Mouse (Mus musculus) CH12.LX (cell line): ENCODE measurements around the gene Miga2. TPM values are rescaled to one million over a fixed set of nuclear protein-coding genes. Genes with fewer than 3 reads are reported as not detected.

Experiments used
- DNase-seq: peaks from one replicate; pipeline ENCODE4 v3.0.0-alpha.2; 2013; ENCODE audit errors: extremely low read depth
- H3K27ac ChIP-seq: 2 replicates; pipeline ENCODE4 v1.5.1; 2012; ENCODE audit warnings: low read depth, mild to moderate bottlenecking, control low read depth, moderate library complexity; ENCODE audit not compliant: insufficient read depth
- H3K27me3 ChIP-seq: replicated peaks from 2 replicates; pipeline ENCODE3; 2012; ENCODE audit warnings: inconsistent platforms
- H3K36me3 ChIP-seq, 2 experiments: replicated peaks in 1 of 2; 2 replicates each; pipeline versions ENCODE3 to v1.6.1; 2012; ENCODE audit warnings: inconsistent platforms in 1 of 2, low read length in 1 of 2, mild to moderate bottlenecking in 1 of 2, mixed read lengths in 1 of 2, moderate library complexity in 1 of 2; ENCODE audit not compliant: control insufficient read depth in 1 of 2, insufficient read depth in 1 of 2
- H3K4me1 ChIP-seq, 2 experiments: 2 replicates each; pipeline ENCODE4 v1.6.1; 2012; ENCODE audit warnings: inconsistent platforms in 1 of 2, moderate library complexity in 1 of 2; ENCODE audit not compliant: insufficient read depth in 2 of 2, control insufficient read depth in 1 of 2
- H3K4me2 ChIP-seq: 2 replicates; pipeline ENCODE4 v1.6.1; 2012; ENCODE audit warnings: low read depth, mild to moderate bottlenecking, control low read depth; ENCODE audit not compliant: poor library complexity, insufficient read depth, severe bottlenecking
- H3K4me3 ChIP-seq, 3 experiments: fragments of 150-350 bp in 1 of 3; sonication (generic) in 1 of 3; replicated peaks in 1 of 3; 2 replicates each; pipeline versions ENCODE3 to v1.5.1; 2011 to 2012; ENCODE audit warnings: low read depth in 2 of 3, low read length in 2 of 3, mild to moderate bottlenecking in 2 of 3, moderate library complexity in 2 of 3, control low read depth in 1 of 3, improper control_type of control experiment in 1 of 3, inconsistent platforms in 1 of 3, mixed read lengths in 1 of 3; ENCODE audit not compliant: poor library complexity in 1 of 3
- H3K79me2 ChIP-seq: replicated peaks from 2 replicates; pipeline ENCODE4 v1.6.1; 2012; ENCODE audit warnings: mild to moderate bottlenecking, moderate library complexity; ENCODE audit not compliant: control insufficient read depth, poor library complexity, insufficient read depth, severe bottlenecking; ENCODE audit errors: extremely low read depth
- H3K9ac ChIP-seq: 2 replicates; pipeline ENCODE4 v1.6.1; 2012; ENCODE audit warnings: low read depth, mild to moderate bottlenecking, control low read depth, moderate library complexity; ENCODE audit not compliant: insufficient read depth
- H3K9me3 ChIP-seq: replicated peaks from 2 replicates; pipeline ENCODE3; 2012; ENCODE audit warnings: low read length, inconsistent platforms, mixed read lengths
- E2F4 ChIP-seq: IDR thresholded peaks from 2 replicates; pipeline ENCODE4 v1.6.1; 2011; ENCODE audit warnings: low read depth, low read length, improper control_type of control experiment; ENCODE audit not compliant: insufficient replicate concordance
- ELF1 ChIP-seq: IDR thresholded peaks from 2 replicates; pipeline ENCODE4 v1.6.1; 2014; ENCODE audit warnings: low read depth, mild to moderate bottlenecking, inconsistent platforms, low read length, improper control_type of control experiment
- ETS1 ChIP-seq: conservative IDR thresholded peaks from 2 replicates; pipeline ENCODE4 v1.6.1; 2012; ENCODE audit warnings: low read depth, mild to moderate bottlenecking, inconsistent platforms, low read length, improper control_type of control experiment, moderate library complexity
- HCFC1 ChIP-seq: IDR thresholded peaks from 2 replicates; pipeline ENCODE4 v1.6.1; 2012; ENCODE audit warnings: low read depth, mild to moderate bottlenecking, inconsistent platforms, low read length, improper control_type of control experiment
- IRF4 ChIP-seq: IDR thresholded peaks from 2 replicates; pipeline ENCODE4 v1.6.1; 2014; ENCODE audit warnings: low read depth, mild to moderate bottlenecking, inconsistent platforms, low read length, improper control_type of control experiment
- JUN ChIP-seq: IDR thresholded peaks from 2 replicates; pipeline ENCODE4 v1.6.1; 2011; ENCODE audit warnings: low read depth, mild to moderate bottlenecking, low read length, improper control_type of control experiment, moderate library complexity; ENCODE audit not compliant: insufficient read depth
- MAX ChIP-seq: IDR thresholded peaks from 2 replicates; pipeline ENCODE4 v1.6.1; 2011; ENCODE audit warnings: low read length, improper control_type of control experiment
- MAZ ChIP-seq: IDR thresholded peaks from 2 replicates; pipeline ENCODE4 v1.6.1; 2012; ENCODE audit warnings: low read depth, mild to moderate bottlenecking, inconsistent platforms, low read length, improper control_type of control experiment, moderate library complexity
- MEF2A ChIP-seq: IDR thresholded peaks from 2 replicates; pipeline ENCODE4 v1.6.1; 2014; ENCODE audit warnings: low read depth, mild to moderate bottlenecking, inconsistent platforms, low read length, improper control_type of control experiment, borderline replicate concordance
- PAX5 ChIP-seq: IDR thresholded peaks from 2 replicates; pipeline ENCODE4 v1.6.1; 2012; ENCODE audit warnings: low read length, inconsistent platforms, mixed read lengths
- TBP ChIP-seq: conservative IDR thresholded peaks from 2 replicates; pipeline ENCODE4 v1.6.1; 2011; ENCODE audit warnings: low read depth, low read length, improper control_type of control experiment
- UBTF ChIP-seq: IDR thresholded peaks from 2 replicates; pipeline ENCODE4 v1.6.1; 2012; ENCODE audit warnings: low read depth, mild to moderate bottlenecking, inconsistent platforms, low read length, improper control_type of control experiment, moderate library complexity
- USF2 ChIP-seq: conservative IDR thresholded peaks from 2 replicates; pipeline ENCODE4 v1.6.1; 2011; ENCODE audit warnings: low read depth, low read length, improper control_type of control experiment
- ZMIZ1 ChIP-seq: IDR thresholded peaks from 2 replicates; pipeline ENCODE4 v1.6.1; 2012; ENCODE audit warnings: low read depth, mild to moderate bottlenecking, inconsistent platforms, low read length, improper control_type of control experiment
- dilution Hi-C: fragments of 300-500 bp; cut with MboI; formaldehyde crosslinking; loops from 2 replicates; pipeline ENCODE4 v1.14.3; 2020; ENCODE audit warnings: low sequenced_read_pairs; ENCODE audit not compliant: extremely low pct_unique_long_range_greater_than_20kb, extremely low pct_ligation_motif_present
- in situ Hi-C: fragments of 300-500 bp; cut with MboI; formaldehyde crosslinking; loops from 3 replicates; pipeline ENCODE4 v1.14.3; 2019; ENCODE audit warnings: low sequenced_read_pairs, low pct_ligation_motif_present, low pct_unique_long_range_greater_than_20kb, mixed read lengths
- polyA plus RNA-seq: library from polyadenylated mRNA; unstranded; fragments of >175 nt; gene quantifications from 2 replicates; pipeline ENCODE4 v1.2.1, GENCODE M21; 2012; ENCODE audit warnings: low read depth; ENCODE audit not compliant: insufficient read length
- total RNA-seq, 2 experiments: library from RNA; depleted of rRNA; stranded (reverse); fragments of 300-350 nt in 1 of 2; fragments of >200 nt in 1 of 2; gene quantifications; 2 replicates each; pipeline ENCODE4 v1.2.3; 2012 to 2014

The Miga2 gene
- total and polyA plus RNA-seq, 3 experiments: 9.2 to 11.2 (median 9.4) TPM

DNA sequence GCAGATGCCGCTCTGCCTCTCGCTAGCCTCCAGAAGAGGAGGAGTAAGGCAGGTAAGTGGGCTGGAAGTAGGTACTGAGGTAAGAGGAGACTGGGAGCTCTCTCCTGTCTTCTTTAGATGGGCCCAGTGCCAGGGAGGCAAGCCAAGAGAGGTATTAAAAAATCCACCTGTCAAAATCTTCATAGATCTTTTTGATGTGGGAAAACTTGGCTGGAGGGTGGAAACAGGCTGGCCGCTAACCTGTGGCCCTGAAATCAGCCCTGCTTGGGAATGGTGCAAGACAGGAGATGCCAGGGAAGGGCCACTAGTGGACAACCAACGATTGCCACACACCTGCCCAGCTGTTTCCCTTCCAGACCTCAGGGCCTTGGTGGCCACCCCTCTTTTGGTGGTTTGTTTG lies 50.1 kb downstream of the Miga2 start:
- Histone ChIP-seq H3K9me3 (no peaks in the 10 kb centered on the region), H3K9ac (no peak overlapping the region), H3K27me3 (peaks cover 15% of the 10 kb centered on the region), H3K27ac (no peak overlapping the region), H3K79me2 (peaks cover 24% of the 10 kb centered on the region), H3K4me1 (peaks cover 2 to 24% of the 10 kb centered on the region in 2 experiments; a peak in 3 of 4 replicates), H3K4me2 (no peak overlapping the region), H3K4me3 (no peak overlapping the region), H3K36me3 (peaks cover 0 to 14% of the 10 kb centered on the region in 2 experiments)
- dilution Hi-C loops (no loop called here), in situ Hi-C loops (no loop called here)
- TF ChIP-seq USF2: no peak
- no peak for TF ChIP-seq TBP
- TF ChIP-seq HCFC1: no peak
- no peak for DNase-seq

DNA sequence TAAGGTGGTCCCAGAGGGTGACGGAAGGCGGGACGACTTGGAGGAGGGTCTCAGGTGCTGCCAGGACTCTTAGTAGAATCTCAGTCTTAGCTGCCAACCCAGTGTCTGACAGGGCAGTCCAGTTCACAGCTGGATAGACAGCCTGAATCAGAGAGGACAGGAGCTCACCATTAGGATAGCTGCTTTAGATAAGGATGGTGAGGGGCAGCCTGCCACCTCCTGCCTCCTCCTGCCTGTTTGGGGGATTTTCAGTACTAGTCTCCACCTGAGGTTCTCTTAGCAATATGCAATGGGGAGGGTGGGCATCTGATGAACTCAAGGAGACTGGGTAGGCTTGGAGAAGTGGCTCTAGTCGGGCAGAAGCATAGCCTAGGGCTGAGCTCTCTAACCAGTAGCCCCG lies 50.6 kb downstream of the Miga2 start:
- no peak overlapping the region for H3K27ac ChIP-seq
- H3K9me3 ChIP-seq: no peaks in the 10 kb centered on the region
- H3K27me3 ChIP-seq: peaks cover 15% of the 10 kb centered on the region
- peaks cover 0 to 14% of the 10 kb centered on the region in 2 experiments for H3K36me3 ChIP-seq
- no peak overlapping the region; the same call in 1 of the 2 replicates for H3K9ac ChIP-seq
- H3K79me2 ChIP-seq: peaks cover 29% of the 10 kb centered on the region
- peak overlapping the region; percentile 77 to 88 (median 84) for H3K4me3 ChIP-seq
- TF ChIP-seq ELF1 (no peak), MAX (no peak), MAZ (no peak), E2F4 (no peak), IRF4 (no peak), MEF2A (no peak), HCFC1 (no peak), PAX5 (no peak), UBTF (no peak), ZMIZ1 (no peak), JUN (no peak), ETS1 (no peak)
- no peak for DNase-seq
- dilution Hi-C loops (no loop called here), in situ Hi-C loops (no loop called here)
- peaks cover 2 to 27% of the 10 kb centered on the region in 2 experiments; a peak in 3 of 4 replicates for H3K4me1 ChIP-seq
- H3K4me2 ChIP-seq: peak overlapping the region; percentile 43
